Mouse (Mus musculus) layer of hippocampus, postnatal 10 days (tissue): ENCODE measurements around the gene Serping1. TPM values are rescaled to one million over a fixed set of nuclear protein-coding genes. Genes with fewer than 3 reads are reported as not detected.
A peak's percentile ranks its signal among the peaks of the same experiment; 100 is the strongest.

Experiments
- DNase-seq, 2 experiments: peaks; one replicate each; pipeline ENCODE4 v3.0.0; 2021; ENCODE audit warnings: low spot score in 2 of 2
- microRNA-seq, 2 experiments: library from miRNA; unstranded; fragments of <30 nt; microRNA quantifications; one replicate each; pipeline ENCODE4 v1.2.0; 2021
- total RNA-seq, 2 experiments: library from RNA; stranded (reverse); gene quantifications; 2 replicates each; pipeline ENCODE4 v1.2.3; 2021

Gene Serping1
- total RNA-seq, 2 experiments from 2014 or later, result 9.6 to 10.1 TPM

GRCm38 (mm10) chr2:84716423-84717355 is 58.6 kb downstream of the Serping1 start:
- DNase-seq, result no peak

- DNase-seq, result peak; percentile 61 to 71
These were observed 59.5 kb downstream of the Serping1 start for GRCm38 (mm10) chr2:84715562-84716361.

Small RNA genes within 50 kb of the gene (microRNA-seq; reads per million reads assigned to microRNA genes)
- gene Mir130a, result 5,609 to 5,972 reads per million in 2 experiments

Other genes starting within 250 kb of the Serping1 start
- 10 to 100 TPM; 62.2 to 63.7 TPM for gene Ctnnd1, start 124.7 kb downstream of the Serping1 start, total RNA-seq
- gene Btbd18, start 116.4 kb downstream of the Serping1 start, total RNA-seq, result not detected
- 10 to 100 TPM; 58.8 to 67.6 TPM for gene Selenoh, start 104.7 kb downstream of the Serping1 start, total RNA-seq
- gene Gm28635, start 97.4 kb downstream of the Serping1 start, total RNA-seq, result 1 to 10 TPM; 4.1 to 4.8 TPM
- gene Med19, start 97.0 kb downstream of the Serping1 start, total RNA-seq, result 10 to 100 TPM; 33.0 to 38.8 TPM
- 100 to 1,000 TPM; 180 to 184 TPM for gene Tmx2, start 96.3 kb downstream of the Serping1 start, total RNA-seq
- gene Zdhhc5, start 60.3 kb downstream of the Serping1 start, total RNA-seq, result 10 to 100 TPM; 34.3 to 34.4 TPM
- 1 to 10 TPM; 7.4 to 9.5 TPM for gene Clp1, start 48.1 kb downstream of the Serping1 start, total RNA-seq
- 10 to 100 TPM; 19.7 to 19.9 TPM for gene Ypel4, start 41.4 kb downstream of the Serping1 start, total RNA-seq
- 1 to 10 TPM; 5.4 to 6.3 TPM for gene Gm19426, start 31.8 kb downstream of the Serping1 start, total RNA-seq
- 1 to 10 TPM; 7.9 to 8.5 TPM for gene Ube2l6, start 23.4 kb upstream of the Serping1 start, total RNA-seq
- not detected for gene Smtnl1, start 47.2 kb upstream of the Serping1 start, total RNA-seq
- gene Timm10, start 51.6 kb upstream of the Serping1 start, total RNA-seq, result 10 to 100 TPM; 58.7 to 64.2 TPM
- gene Slc43a1, start 63.4 kb upstream of the Serping1 start, total RNA-seq, result under 1 TPM; 0.27 to 0.75 TPM
- gene Rtn4rl2, start 111.3 kb upstream of the Serping1 start, total RNA-seq, result 100 to 1,000 TPM; 108 to 116 TPM
- gene Slc43a3, start 161.1 kb upstream of the Serping1 start, total RNA-seq, result 1 to 10 TPM; 2.4 to 5.3 TPM
- not detected for gene Prg2, start 205.0 kb upstream of the Serping1 start, total RNA-seq
- gene Prg3, start 212.8 kb upstream of the Serping1 start, total RNA-seq, result not detected